Mouse (Mus musculus): ENCODE data around the gene Thra. TPM values are rescaled to one million over a fixed set of nuclear protein-coding genes. Genes with fewer than 3 reads are reported as not detected.

The Thra gene
- polyA plus RNA-seq, 1 experiment: 19.8 TPM

- H3K36me3 ChIP-seq (ENCODE audit: control insufficient read depth, insufficient read depth, low read length): peaks cover 44% of the 10 kb centered on the region
- TF ChIP-seq CTCF (IDR thresholded peaks at IDR 0.05; ENCODE audit: extremely low read depth, insufficient read depth, insufficient read length, insufficient replicate concordance): no peak
- TF ChIP-seq POLR2A (IDR thresholded peaks at IDR 0.05; ENCODE audit: low read depth, low read length): no peak
- no peak within 1 kb of the TSS for H3K27ac ChIP-seq (ENCODE audit: insufficient read depth, low read length)
- no peaks in the 10 kb centered on the region for H3K27me3 ChIP-seq (ENCODE audit: control insufficient read depth, insufficient read depth, low read length)
- peaks cover 3% of the 10 kb centered on the region; the same call in 1 of the 2 replicates for H3K4me1 ChIP-seq (ENCODE audit: control insufficient read depth, insufficient read depth, insufficient read length)
- 96% methylated on average over 5 of the region's 5 CpGs for WGBS
- DNase-seq (ENCODE audit: low read depth in 1 of 2, low spot score in 2 of 2): no peak
- no peak within 1 kb of the TSS for H3K4me3 ChIP-seq (ENCODE audit: extremely low read depth, insufficient read depth, insufficient read length)
Observed at GRCm38 (mm10) chr11:98804605-98805004, 64.2 kb downstream of the Thra start, which contains the start of gene Casc3. Casc3 (plus strand) TSS chr11:98804905.

GRCm38 (mm10) chr11:98808417-98808816 lies 68.0 kb downstream of the Thra start:
- Histone ChIP-seq H3K4me3 (ENCODE audit: extremely low read depth, insufficient read depth, insufficient read length) (no peak overlapping the region), H3K36me3 (ENCODE audit: control insufficient read depth, insufficient read depth, low read length) (peaks cover 37% of the 10 kb centered on the region), H3K27me3 (ENCODE audit: control insufficient read depth, insufficient read depth, low read length) (no peaks in the 10 kb centered on the region), H3K4me1 (ENCODE audit: control insufficient read depth, insufficient read depth, insufficient read length) (peaks cover 6% of the 10 kb centered on the region; the same call in 1 of the 2 replicates), H3K27ac (ENCODE audit: insufficient read depth, low read length) (no peak overlapping the region)
- no peak for DNase-seq (ENCODE audit: low read depth in 1 of 2, low spot score in 2 of 2)
- WGBS: 78% methylated on average over 2 of the region's 2 CpGs
- TF ChIP-seq CTCF (IDR thresholded peaks at IDR 0.05; ENCODE audit: extremely low read depth, insufficient read depth, insufficient read length, insufficient replicate concordance) (no peak), POLR2A (IDR thresholded peaks at IDR 0.05; ENCODE audit: low read depth, low read length) (no peak)

GRCm38 (mm10) chr11:98809457-98810290 lies 69.2 kb downstream of the Thra start:
- peaks cover 29% of the 10 kb centered on the region for H3K36me3 ChIP-seq (ENCODE audit: control insufficient read depth, insufficient read depth, low read length)
- peaks cover 6% of the 10 kb centered on the region; the same call in 1 of the 2 replicates for H3K4me1 ChIP-seq (ENCODE audit: control insufficient read depth, insufficient read depth, insufficient read length)
- peak overlapping the region; percentile 94 for H3K27ac ChIP-seq (ENCODE audit: insufficient read depth, low read length)
- WGBS: 1% methylated on average over 84 of the region's 84 CpGs
- H3K27me3 ChIP-seq (ENCODE audit: control insufficient read depth, insufficient read depth, low read length): no peaks in the 10 kb centered on the region
- peak overlapping the region; percentile 86 for H3K4me3 ChIP-seq (ENCODE audit: extremely low read depth, insufficient read depth, insufficient read length)
- 0 out of 2 replicates have a peak, but pooled peaks have one; percentile 3 for TF ChIP-seq CTCF (IDR thresholded peaks at IDR 0.05; ENCODE audit: extremely low read depth, insufficient read depth, insufficient read length, insufficient replicate concordance)
- TF ChIP-seq POLR2A (IDR thresholded peaks at IDR 0.05; ENCODE audit: low read depth, low read length): peak; percentile 75
- DNase-seq (ENCODE audit: low read depth in 1 of 2, low spot score in 2 of 2): peak; percentile 97 to 99

- Histone ChIP-seq H3K27ac (ENCODE audit: insufficient read depth, low read length) (no peak overlapping the region), H3K4me1 (ENCODE audit: control insufficient read depth, insufficient read depth, insufficient read length) (peaks cover 6% of the 10 kb centered on the region; the same call in 1 of the 2 replicates), H3K4me3 (ENCODE audit: extremely low read depth, insufficient read depth, insufficient read length) (peak overlapping the region; percentile 86; the same call in 1 of the 2 replicates), H3K36me3 (ENCODE audit: control insufficient read depth, insufficient read depth, low read length) (peaks cover 21% of the 10 kb centered on the region), H3K27me3 (ENCODE audit: control insufficient read depth, insufficient read depth, low read length) (no peaks in the 10 kb centered on the region)
- DNase-seq (ENCODE audit: low read depth in 1 of 2, low spot score in 2 of 2): no peak
- TF ChIP-seq CTCF (IDR thresholded peaks at IDR 0.05; ENCODE audit: extremely low read depth, insufficient read depth, insufficient read length, insufficient replicate concordance): no peak
- 66% methylated on average over 7 of the region's 7 CpGs for WGBS
Observed at GRCm38 (mm10) chr11:98810686-98811085, 70.2 kb downstream of the Thra start.

- Histone ChIP-seq H3K36me3 (ENCODE audit: control insufficient read depth, insufficient read depth, low read length) (peaks cover 17% of the 10 kb centered on the region), H3K4me3 (ENCODE audit: extremely low read depth, insufficient read depth, insufficient read length) (no peak overlapping the region), H3K27ac (ENCODE audit: insufficient read depth, low read length) (peak overlapping the region; percentile 50), H3K4me1 (ENCODE audit: control insufficient read depth, insufficient read depth, insufficient read length) (peaks cover 2% of the 10 kb centered on the region; the same call in 1 of the 2 replicates), H3K27me3 (ENCODE audit: control insufficient read depth, insufficient read depth, low read length) (no peaks in the 10 kb centered on the region)
- DNase-seq (ENCODE audit: low read depth in 1 of 2, low spot score in 2 of 2): no peak
- 18% methylated on average over 1 of the region's 1 CpGs for WGBS
- no peak for TF ChIP-seq CTCF (IDR thresholded peaks at IDR 0.05; ENCODE audit: extremely low read depth, insufficient read depth, insufficient read length, insufficient replicate concordance)
- no peak for TF ChIP-seq POLR2A (IDR thresholded peaks at IDR 0.05; ENCODE audit: low read depth, low read length)
Observed at GRCm38 (mm10) chr11:98816706-98817239, 76.3 kb downstream of the Thra start.

Other genes with a start within 250 kb of the Thra start
- 104 and 113 TPM in 2 replicates for gene Ikzf3, start 194.6 kb upstream of the Thra start, polyA plus RNA-seq (2012; rRNA removed)
- gene Zpbp2, start 189.5 kb upstream of the Thra start, polyA plus RNA-seq (2012; rRNA removed): 1.2 TPM in 2 replicates
- 37.4 and 42.9 TPM in 2 replicates for gene Ormdl3, start 153.3 kb upstream of the Thra start, polyA plus RNA-seq (2012; rRNA removed)
- not detected in 2 replicates for gene Lrrc3c, start 142.3 kb upstream of the Thra start, polyA plus RNA-seq (2012; rRNA removed)
- gene Gm12355, start 115.0 kb upstream of the Thra start, polyA plus RNA-seq (2012; rRNA removed): not detected in 2 replicates
- gene Gsdma3, start 114.3 kb upstream of the Thra start, polyA plus RNA-seq (2012; rRNA removed): not detected in 2 replicates
- not detected in 2 replicates for gene Gsdma2, start 93.9 kb upstream of the Thra start, polyA plus RNA-seq (2012; rRNA removed)
- gene Gsdma, start 76.3 kb upstream of the Thra start, polyA plus RNA-seq (2012; rRNA removed): not detected in 2 replicates
- 83.1 and 107 TPM in 2 replicates for gene Psmd3, start 58.1 kb upstream of the Thra start, polyA plus RNA-seq (2012; rRNA removed)
- gene Csf3, start 39.4 kb upstream of the Thra start, polyA plus RNA-seq (2012; rRNA removed): 0.07 and 0.27 TPM in 2 replicates
- gene Med24, start 11.2 kb upstream of the Thra start, polyA plus RNA-seq (2012; rRNA removed): 53.6 and 69.1 TPM in 2 replicates
- gene Nr1d1, start 34.7 kb downstream of the Thra start, polyA plus RNA-seq (2012; rRNA removed): 27.7 and 29.0 TPM in 2 replicates
- gene Msl1, start 54.9 kb downstream of the Thra start, polyA plus RNA-seq (2012; rRNA removed): 23.3 and 41.2 TPM in 2 replicates
- gene Casc3, start 64.3 kb downstream of the Thra start, polyA plus RNA-seq (2012; rRNA removed): 30.2 and 32.6 TPM in 2 replicates
- gene Rapgefl1, start 96.1 kb downstream of the Thra start, polyA plus RNA-seq (2012; rRNA removed): 1.9 and 3.3 TPM in 2 replicates
- gene Wipf2, start 123.0 kb downstream of the Thra start, polyA plus RNA-seq (2012; rRNA removed): 8.0 and 10.1 TPM in 2 replicates
- 1.6 and 2.0 TPM in 2 replicates for gene Cdc6, start 167.2 kb downstream of the Thra start, polyA plus RNA-seq (2012; rRNA removed)
- gene Rara, start 187.2 kb downstream of the Thra start, polyA plus RNA-seq (2012; rRNA removed): 37.0 and 48.8 TPM in 2 replicates
- gene Gjd3, start 242.4 kb downstream of the Thra start, polyA plus RNA-seq (2012; rRNA removed): 0.56 and 0.67 TPM in 2 replicates

All from spleen, adult 2 months (tissue).